Mouse (Mus musculus): ENCODE data around the gene Rhot2. TPM values are rescaled to one million over a fixed set of nuclear protein-coding genes. Genes with fewer than 3 reads are reported as not detected.
"Not testable (repeated sequence)": the region's sequence is repeated elsewhere in the genome, so short reads cannot be mapped to it uniquely, and the experiment has no call there.

The Rhot2 gene
- polyA plus RNA-seq, 1 experiment = 48.3 TPM

GRCm38 (mm10) chr17:25809606-25810340 lies 34.9 kb downstream of the Rhot2 start:
- TF ChIP-seq E2F4 (IDR thresholded peaks at IDR 0.05; ENCODE audit: insufficient read depth) (no peak), SRF (IDR thresholded peaks at IDR 0.05; ENCODE audit: control insufficient read depth, insufficient read length, low read depth) (no peak), POLR2A (IDR thresholded peaks at IDR 0.05; ENCODE audit: insufficient read length, low read depth) (no peak), MYOD1 (IDR thresholded peaks at IDR 0.05; ENCODE audit: control insufficient read depth in 1 of 3, insufficient read length in 2 of 3, low read depth in 2 of 3) (peak in 2 of 3 experiments; percentile 23 to 31), MYOG (IDR thresholded peaks at IDR 0.05; ENCODE audit: control insufficient read depth in 1 of 3, insufficient read depth in 1 of 3, insufficient read length in 2 of 3, low read depth in 2 of 3) (peak in 2 of 3 experiments; percentile 51 to 74)
- Histone ChIP-seq H3ac (ENCODE audit: control insufficient read depth, insufficient read length) (peak overlapping the region; percentile 38), H3K79me2 (ENCODE audit: control insufficient read depth, insufficient read depth) (no peaks in the 10 kb centered on the region)

GRCm38 (mm10) chr17:25808789-25809605 lies 35.7 kb downstream of the Rhot2 start, which contains the start of gene Fbxl16:
TSS of gene Fbxl16 (plus strand) at chr17:25809085.
- Histone ChIP-seq H3K36me3 (ENCODE audit: control insufficient read depth, insufficient read depth) (no peaks in the 10 kb centered on the region), H3ac (ENCODE audit: control insufficient read depth, insufficient read length) (peak within 1 kb of the TSS; percentile 38), H3K4me2 (ENCODE audit: low read depth) (peak within 1 kb of the TSS; percentile 77), H3K79me2 (ENCODE audit: control insufficient read depth, insufficient read depth) (no peaks in the 10 kb centered on the region), H3K4me3 (peak within 1 kb of the TSS; percentile 26), H3K27me3 (ENCODE audit: control insufficient read depth, insufficient read depth, insufficient read length) (no peaks in the 10 kb centered on the region)
- TF ChIP-seq POLR2A (IDR thresholded peaks at IDR 0.05; ENCODE audit: insufficient read length, low read depth) = peak; percentile 43
- TF ChIP-seq REST (IDR thresholded peaks at IDR 0.05; ENCODE audit: insufficient read depth, insufficient read length) = no peak

More at GRCm38 (mm10) chr17:25809606-25810340, 34.9 kb downstream of the Rhot2 start:
- no peaks in the 10 kb centered on the region for H3K27me3 ChIP-seq (ENCODE audit: control insufficient read depth, insufficient read depth, insufficient read length)
- H3K4me2 ChIP-seq (ENCODE audit: low read depth) = peak overlapping the region; percentile 77
- H3K4me3 ChIP-seq = peak overlapping the region; percentile 26
- H3K36me3 ChIP-seq (ENCODE audit: control insufficient read depth, insufficient read depth) = no peaks in the 10 kb centered on the region

GRCm38 (mm10) chr17:25808028-25808427 lies 36.6 kb downstream of the Rhot2 start:
- Histone ChIP-seq H3ac (ENCODE audit: control insufficient read depth, insufficient read length) (peak overlapping the region; percentile 38), H3K79me2 (ENCODE audit: control insufficient read depth, insufficient read depth) (no peaks in the 10 kb centered on the region), H3K27me3 (ENCODE audit: control insufficient read depth, insufficient read depth, insufficient read length) (no peaks in the 10 kb centered on the region), H3K36me3 (ENCODE audit: control insufficient read depth, insufficient read depth) (no peaks in the 10 kb centered on the region), H3K4me2 (ENCODE audit: low read depth) (peak overlapping the region; percentile 77), H3K4me3 (peak overlapping the region; percentile 26)
- TF ChIP-seq TCF12 (IDR thresholded peaks at IDR 0.05; ENCODE audit: insufficient read depth, poor library complexity, severe bottlenecking) (no peak), MYOD1 (IDR thresholded peaks at IDR 0.05; ENCODE audit: control insufficient read depth in 1 of 3, insufficient read length in 2 of 3, low read depth in 2 of 3) (no peak), POLR2A (IDR thresholded peaks at IDR 0.05; ENCODE audit: insufficient read length, low read depth) (no peak), MAX (IDR thresholded peaks at IDR 0.05; ENCODE audit: low read depth) (no peak), REST (IDR thresholded peaks at IDR 0.05; ENCODE audit: insufficient read depth, insufficient read length) (no peak), TCF3 (IDR thresholded peaks at IDR 0.05; ENCODE audit: insufficient read length, low read depth) (no peak), USF1 (IDR thresholded peaks at IDR 0.05; ENCODE audit: low read depth) (no peak), POLR2AphosphoS2 (IDR thresholded peaks at IDR 0.05; ENCODE audit: insufficient read length, low read depth) (no peak), MYOG (IDR thresholded peaks at IDR 0.05; ENCODE audit: control insufficient read depth in 1 of 3, insufficient read depth in 1 of 3, insufficient read length in 2 of 3, low read depth in 2 of 3) (no peak), E2F4 (IDR thresholded peaks at IDR 0.05; ENCODE audit: insufficient read depth) (no peak), SRF (IDR thresholded peaks at IDR 0.05; ENCODE audit: control insufficient read depth, insufficient read length, low read depth) (no peak), CEBPB (IDR thresholded peaks at IDR 0.05; ENCODE audit: insufficient read depth, poor library complexity, severe bottlenecking) (no peak)

GRCm38 (mm10) chr17:25807452-25807851 lies 37.2 kb downstream of the Rhot2 start:
- H3K27me3 ChIP-seq (ENCODE audit: control insufficient read depth, insufficient read depth, insufficient read length); H3K79me2 ChIP-seq (ENCODE audit: control insufficient read depth, insufficient read depth); H3K4me3 ChIP-seq; H3ac ChIP-seq (ENCODE audit: control insufficient read depth, insufficient read length); H3K36me3 ChIP-seq (ENCODE audit: control insufficient read depth, insufficient read depth); H3K4me2 ChIP-seq (ENCODE audit: low read depth): not testable (repeated sequence)

- H3K36me3 ChIP-seq (ENCODE audit: control insufficient read depth, insufficient read depth) = no peaks in the 10 kb centered on the region
- TF ChIP-seq MAX (IDR thresholded peaks at IDR 0.05; ENCODE audit: low read depth) = no peak
- no peak for TF ChIP-seq TCF12 (IDR thresholded peaks at IDR 0.05; ENCODE audit: insufficient read depth, poor library complexity, severe bottlenecking)
- no peak for TF ChIP-seq REST (IDR thresholded peaks at IDR 0.05; ENCODE audit: insufficient read depth, insufficient read length)
- no peak for TF ChIP-seq USF1 (IDR thresholded peaks at IDR 0.05; ENCODE audit: low read depth)
- no peak for TF ChIP-seq POLR2AphosphoS2 (IDR thresholded peaks at IDR 0.05; ENCODE audit: insufficient read length, low read depth)
- TF ChIP-seq E2F4 (IDR thresholded peaks at IDR 0.05; ENCODE audit: insufficient read depth) = no peak
- TF ChIP-seq TCF3 (IDR thresholded peaks at IDR 0.05; ENCODE audit: insufficient read length, low read depth) = no peak
- TF ChIP-seq SRF (IDR thresholded peaks at IDR 0.05; ENCODE audit: control insufficient read depth, insufficient read length, low read depth) = no peak
- no peak for TF ChIP-seq POLR2A (IDR thresholded peaks at IDR 0.05; ENCODE audit: insufficient read length, low read depth)
- no peak for TF ChIP-seq MYOG (IDR thresholded peaks at IDR 0.05; ENCODE audit: control insufficient read depth in 1 of 3, insufficient read depth in 1 of 3, insufficient read length in 2 of 3, low read depth in 2 of 3)
- TF ChIP-seq CEBPB (IDR thresholded peaks at IDR 0.05; ENCODE audit: insufficient read depth, poor library complexity, severe bottlenecking) = no peak
- H3K27me3 ChIP-seq (ENCODE audit: control insufficient read depth, insufficient read depth, insufficient read length) = no peaks in the 10 kb centered on the region
Measured at GRCm38 (mm10) chr17:25806507-25806906, 38.1 kb downstream of the Rhot2 start.

More at GRCm38 (mm10) chr17:25806507-25806906, 38.1 kb downstream of the Rhot2 start:
- H3K79me2 ChIP-seq (ENCODE audit: control insufficient read depth, insufficient read depth) = no peaks in the 10 kb centered on the region
- no peak overlapping the region for H3ac ChIP-seq (ENCODE audit: control insufficient read depth, insufficient read length)
- H3K4me3 ChIP-seq = no peak overlapping the region
- H3K4me2 ChIP-seq (ENCODE audit: low read depth) = no peak overlapping the region
